Mouse (Mus musculus) erythroblast, embryonic 14.5 days (primary cell): ENCODE data around the gene Mpv17l2.

Experiments
- GATA1 ChIP-seq: IDR thresholded peaks from 2 replicates; pipeline ENCODE4 v1.6.1; 2012; ENCODE audit warnings: low read length, inconsistent platforms, mixed read lengths
- TAL1 ChIP-seq: IDR thresholded peaks from 3 replicates; pipeline ENCODE4 v1.6.1; 2012; ENCODE audit warnings: low read length, inconsistent platforms, mixed read lengths

DNA sequence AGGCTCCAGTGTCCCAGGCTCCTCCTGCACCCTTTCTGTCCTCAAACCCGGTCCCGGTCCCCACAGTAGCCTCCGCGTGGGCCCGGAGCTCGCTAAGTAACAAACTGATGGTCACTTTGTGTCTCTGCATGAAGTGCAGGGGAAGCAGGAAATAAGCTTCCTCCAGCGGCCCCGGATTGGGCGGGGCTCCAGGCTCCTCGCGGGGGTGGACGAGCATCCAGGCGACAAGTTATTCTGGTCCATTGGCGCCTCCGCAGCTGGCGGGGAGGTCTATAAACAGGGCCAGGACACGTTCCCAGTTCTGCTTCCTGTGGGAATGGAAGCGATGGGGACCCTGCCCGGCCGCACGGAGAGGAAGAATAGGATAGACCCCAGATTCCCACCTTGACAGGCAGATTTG, 7.6 kb downstream of the Mpv17l2 start:
- TF ChIP-seq TAL1: no peak
- TF ChIP-seq GATA1: no peak
